Mouse (Mus musculus) liver, adult 2 months (tissue): ENCODE results near the gene Ccdc85b.
"Not testable (repeated sequence)": the region's sequence is repeated elsewhere in the genome, so short reads cannot be mapped to it uniquely, and the experiment has no call there.

Source experiments
- CTCF ChIP-seq: fragments of 200-500 bp; IDR thresholded peaks from 2 replicates; pipeline ENCODE4 v1.5.1; 2011; ENCODE audit warnings: low read depth, low read length, control low read depth
- POLR2A ChIP-seq: fragments of 200-500 bp; IDR thresholded peaks from 2 replicates; pipeline ENCODE4 v1.6.1; 2011; ENCODE audit warnings: low read length, control low read depth; ENCODE audit not compliant: insufficient read depth; ENCODE audit errors: extremely low read depth

GRCm38 (mm10) chr19:5493301-5493721 is 35.6 kb upstream of the Ccdc85b start:
- not testable (repeated sequence) for TF ChIP-seq CTCF, POLR2A
